Mouse (Mus musculus): Measurements from ENCODE around the gene Thsd7b. TPM values are rescaled to one million over a fixed set of nuclear protein-coding genes. Genes with fewer than 3 reads are reported as not detected.

Thsd7b gene
- polyA plus RNA-seq, 1 experiment from 2014 or later, result 3.0 TPM

DNA sequence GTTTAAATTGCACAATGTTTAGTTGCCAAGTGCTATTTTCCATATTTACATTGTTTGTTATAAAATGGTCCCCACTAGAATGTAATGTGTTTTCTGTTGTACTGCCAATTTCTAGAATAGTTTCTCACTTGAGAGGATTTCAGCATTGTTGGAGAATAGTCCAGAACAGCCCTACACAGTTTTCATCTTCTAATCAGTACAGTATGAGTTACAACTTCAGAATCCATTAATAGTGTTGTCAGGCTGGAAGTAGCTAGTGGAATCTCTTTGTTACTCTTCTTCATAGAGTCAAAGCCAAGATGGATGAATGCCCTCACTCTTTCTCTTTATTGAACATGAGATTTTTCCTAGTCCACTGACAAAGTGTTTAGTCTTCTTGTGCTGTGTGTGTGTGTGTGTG lies 525.4 kb downstream of the Thsd7b start:
- no peak overlapping the region for H3K9ac ChIP-seq
- ATAC-seq (ENCODE audit: low FRiP score, low read depth), result no peak
- no peak overlapping the region for H3K4me3 ChIP-seq
- no peak overlapping the region for H3K4me2 ChIP-seq (replicated peaks)
- no peaks in the 10 kb centered on the region for H3K4me1 ChIP-seq
- no peaks in the 10 kb centered on the region for H3K9me3 ChIP-seq
- no peaks in the 10 kb centered on the region for H3K36me3 ChIP-seq
- no peak overlapping the region for H3K27ac ChIP-seq
- H3K27me3 ChIP-seq, result no peaks in the 10 kb centered on the region

GRCm38 (mm10) chr1:129826927-129827326 lies 553.8 kb downstream of the Thsd7b start:
- Histone ChIP-seq H3K4me3 (no peak overlapping the region), H3K9ac (no peak overlapping the region), H3K9me3 (no peaks in the 10 kb centered on the region), H3K27me3 (no peaks in the 10 kb centered on the region), H3K4me2 (replicated peaks) (no peak overlapping the region), H3K36me3 (no peaks in the 10 kb centered on the region), H3K4me1 (no peaks in the 10 kb centered on the region), H3K27ac (no peak overlapping the region)
- no peak for ATAC-seq (ENCODE audit: low FRiP score, low read depth)
- WGBS, result 70% methylated on average over 4 of the region's 4 CpGs

- no peaks in the 10 kb centered on the region for H3K4me1 ChIP-seq
- no peaks in the 10 kb centered on the region for H3K36me3 ChIP-seq
- no peak overlapping the region for H3K4me2 ChIP-seq (replicated peaks)
- H3K27ac ChIP-seq, result no peak overlapping the region
- no peak overlapping the region for H3K4me3 ChIP-seq
- no peaks in the 10 kb centered on the region for H3K27me3 ChIP-seq
- ATAC-seq (ENCODE audit: low FRiP score, low read depth), result no peak; the same call in 1 of the 2 replicates
- WGBS, result 64% methylated on average over 2 of the region's 2 CpGs
- no peak overlapping the region for H3K9ac ChIP-seq
- H3K9me3 ChIP-seq, result no peaks in the 10 kb centered on the region
Measured at GRCm38 (mm10) chr1:129837324-129837723, 564.2 kb downstream of the Thsd7b start.

GRCm38 (mm10) chr1:129837776-129838175 lies 564.7 kb downstream of the Thsd7b start:
- Histone ChIP-seq H3K4me2 (replicated peaks) (no peak overlapping the region), H3K27me3 (no peaks in the 10 kb centered on the region), H3K36me3 (no peaks in the 10 kb centered on the region), H3K9ac (no peak overlapping the region), H3K9me3 (no peaks in the 10 kb centered on the region), H3K4me1 (no peaks in the 10 kb centered on the region), H3K4me3 (no peak overlapping the region), H3K27ac (no peak overlapping the region)
- 14% methylated on average over 3 of the region's 3 CpGs for WGBS
- ATAC-seq (ENCODE audit: low FRiP score, low read depth), result peak; percentile 75

DNA sequence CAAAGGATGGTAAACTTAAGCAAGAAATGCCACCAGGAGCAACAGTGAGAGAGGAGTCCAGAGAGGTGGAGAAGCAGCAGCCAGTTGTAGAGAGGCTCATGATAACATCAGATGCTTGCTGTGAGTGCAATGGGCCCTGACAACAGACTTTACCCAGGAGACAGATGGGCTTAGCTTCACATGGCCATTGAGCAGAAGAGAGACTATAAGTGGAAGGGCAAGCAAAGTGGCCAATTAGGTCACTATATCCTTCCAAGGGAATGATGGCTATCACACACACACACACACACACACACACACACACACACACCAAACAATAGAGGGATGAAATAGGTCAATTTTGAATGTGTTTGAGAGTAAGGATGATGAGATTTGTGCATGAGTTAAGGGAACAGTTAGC lies 565.4 kb downstream of the Thsd7b start:
- no peak overlapping the region for H3K9ac ChIP-seq
- ATAC-seq (ENCODE audit: low FRiP score, low read depth), result no peak
- no peaks in the 10 kb centered on the region for H3K27me3 ChIP-seq
- no peaks in the 10 kb centered on the region for H3K36me3 ChIP-seq
- no peaks in the 10 kb centered on the region for H3K9me3 ChIP-seq
- no peak overlapping the region for H3K4me2 ChIP-seq (replicated peaks)
- no peak overlapping the region for H3K4me3 ChIP-seq
- H3K4me1 ChIP-seq, result no peaks in the 10 kb centered on the region
- no peak overlapping the region for H3K27ac ChIP-seq

DNA sequence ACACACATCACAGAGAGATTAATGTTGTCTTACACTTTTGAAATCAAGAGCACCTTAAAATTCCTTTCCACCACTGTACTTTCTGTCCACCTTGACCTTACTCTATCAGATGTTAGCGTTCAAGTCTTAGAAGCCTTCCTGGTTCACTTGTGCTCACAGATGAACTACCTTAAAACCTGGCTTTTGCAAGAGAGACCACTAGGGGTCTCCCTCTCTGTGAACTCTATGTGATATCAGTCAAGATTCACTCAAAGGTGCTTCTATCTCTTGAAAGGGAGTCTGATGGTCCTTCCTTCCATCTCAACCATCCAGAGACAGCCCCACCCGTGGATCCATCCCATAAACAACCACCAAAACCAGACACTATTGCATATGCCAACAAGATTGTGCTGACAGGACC lies 570.3 kb downstream of the Thsd7b start:
- no peak overlapping the region for H3K4me3 ChIP-seq
- no peaks in the 10 kb centered on the region for H3K27me3 ChIP-seq
- H3K27ac ChIP-seq, result no peak overlapping the region
- H3K9ac ChIP-seq, result no peak overlapping the region
- ATAC-seq (ENCODE audit: low FRiP score, low read depth), result no peak
- no peaks in the 10 kb centered on the region for H3K4me1 ChIP-seq
- no peaks in the 10 kb centered on the region for H3K36me3 ChIP-seq
- no peaks in the 10 kb centered on the region for H3K9me3 ChIP-seq
- no peak overlapping the region for H3K4me2 ChIP-seq (replicated peaks)
- 47% methylated on average over 2 of the region's 2 CpGs for WGBS

- ATAC-seq (ENCODE audit: low FRiP score, low read depth), result no peak
- H3K27ac ChIP-seq, result no peak overlapping the region
- no peaks in the 10 kb centered on the region for H3K9me3 ChIP-seq
- no peaks in the 10 kb centered on the region for H3K27me3 ChIP-seq
- no peak overlapping the region for H3K4me2 ChIP-seq (replicated peaks)
- no peaks in the 10 kb centered on the region for H3K4me1 ChIP-seq
- no peaks in the 10 kb centered on the region for H3K36me3 ChIP-seq
- 64% methylated on average over 5 of the region's 5 CpGs for WGBS
- no peak overlapping the region for H3K4me3 ChIP-seq
- no peak overlapping the region for H3K9ac ChIP-seq
Measured at GRCm38 (mm10) chr1:129850007-129850564, 577.0 kb downstream of the Thsd7b start.

DNA sequence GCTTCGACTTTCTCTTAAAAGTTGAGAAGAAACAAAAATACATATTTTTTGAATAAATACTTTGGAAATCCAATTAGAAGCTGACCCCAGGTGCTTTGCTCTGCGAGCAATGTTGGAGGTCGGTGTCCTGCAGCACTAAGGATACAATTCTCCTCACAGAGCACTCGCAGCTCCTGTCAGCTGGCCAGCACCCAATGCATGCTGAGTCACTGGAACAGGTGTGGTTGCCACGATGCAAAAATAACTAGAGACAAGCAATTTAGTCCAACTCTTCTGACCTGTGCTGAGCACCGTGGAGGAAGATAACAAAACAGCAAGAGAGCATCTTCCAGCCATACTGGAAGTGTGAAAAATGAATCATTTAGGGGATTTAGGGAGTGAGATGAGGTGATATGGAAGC lies 594.6 kb downstream of the Thsd7b start:
- H3K9me3 ChIP-seq, result no peaks in the 10 kb centered on the region

DNA sequence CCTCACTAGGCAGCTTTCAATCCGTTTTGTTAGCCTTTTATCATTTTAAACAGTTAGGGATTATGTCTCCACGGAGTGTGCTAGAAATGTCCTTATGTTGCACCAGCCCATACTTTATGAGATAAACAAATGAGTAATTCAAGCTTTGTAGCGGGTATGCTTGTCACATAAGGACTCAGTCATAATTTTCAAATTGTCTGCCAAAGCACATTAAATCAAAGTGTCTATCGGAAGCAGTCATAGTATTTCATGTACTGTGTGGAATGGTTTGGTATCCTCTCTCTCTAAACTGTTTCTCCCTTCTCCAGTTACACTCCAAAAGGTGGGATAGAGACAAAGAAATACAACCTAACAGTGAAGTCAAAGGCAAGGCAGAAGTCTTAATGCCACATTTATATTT lies 601.3 kb downstream of the Thsd7b start:
- no peak overlapping the region for H3K9ac ChIP-seq
- H3K4me2 ChIP-seq (replicated peaks), result no peak overlapping the region
- H3K9me3 ChIP-seq, result no peaks in the 10 kb centered on the region
- H3K27me3 ChIP-seq, result no peaks in the 10 kb centered on the region
- ATAC-seq (ENCODE audit: low FRiP score, low read depth), result no peak
- H3K4me1 ChIP-seq, result no peaks in the 10 kb centered on the region
- no peak overlapping the region for H3K27ac ChIP-seq
- H3K36me3 ChIP-seq, result no peaks in the 10 kb centered on the region
- no peak overlapping the region for H3K4me3 ChIP-seq
- WGBS, result 67% methylated on average over 4 of the region's 4 CpGs

More for the DNA sequence above, 594.6 kb downstream of the Thsd7b start:
- H3K36me3 ChIP-seq, result no peaks in the 10 kb centered on the region
- 76% methylated on average over 6 of the region's 6 CpGs for WGBS
- no peak overlapping the region for H3K27ac ChIP-seq
- H3K9ac ChIP-seq, result no peak overlapping the region
- no peak for ATAC-seq (ENCODE audit: low FRiP score, low read depth)
- H3K27me3 ChIP-seq, result no peaks in the 10 kb centered on the region
- no peak overlapping the region for H3K4me2 ChIP-seq (replicated peaks)
- H3K4me1 ChIP-seq, result no peaks in the 10 kb centered on the region
- H3K4me3 ChIP-seq, result no peak overlapping the region

GRCm38 (mm10) chr1:129887861-129888260 lies 614.8 kb downstream of the Thsd7b start:
- WGBS, result 69% methylated on average over 1 of the region's 1 CpGs
- ATAC-seq (ENCODE audit: low FRiP score, low read depth), result no peak
- H3K4me2 ChIP-seq (replicated peaks), result no peak overlapping the region
- no peak overlapping the region for H3K27ac ChIP-seq
- H3K36me3 ChIP-seq, result no peaks in the 10 kb centered on the region
- H3K9ac ChIP-seq, result no peak overlapping the region
- H3K4me1 ChIP-seq, result no peaks in the 10 kb centered on the region
- H3K4me3 ChIP-seq, result no peak overlapping the region
- no peaks in the 10 kb centered on the region for H3K27me3 ChIP-seq
- H3K9me3 ChIP-seq, result no peaks in the 10 kb centered on the region; the same call in 1 of the 2 replicates

DNA sequence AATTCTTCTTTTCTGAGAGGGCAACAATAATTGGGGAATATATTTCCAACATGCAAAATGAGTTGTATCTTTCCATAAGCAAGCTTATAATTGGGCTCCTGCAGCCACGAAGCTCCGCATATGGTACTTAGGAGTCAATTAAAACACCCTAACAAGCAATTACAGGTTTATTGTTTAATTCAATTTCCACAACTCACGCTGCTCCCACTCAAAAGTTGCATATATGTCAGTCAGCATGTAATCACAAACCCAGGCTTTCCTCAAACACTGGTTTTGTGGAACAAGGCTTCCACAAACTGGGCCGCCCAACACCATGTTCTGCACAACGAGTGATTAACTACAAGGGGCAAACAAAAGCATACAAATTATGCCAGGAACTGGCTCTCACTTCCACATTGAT lies 625.0 kb downstream of the Thsd7b start:
- 52% methylated on average over 5 of the region's 5 CpGs for WGBS
- Histone ChIP-seq H3K27ac (no peak overlapping the region), H3K36me3 (no peaks in the 10 kb centered on the region), H3K27me3 (no peaks in the 10 kb centered on the region), H3K4me1 (no peaks in the 10 kb centered on the region), H3K9me3 (no peaks in the 10 kb centered on the region), H3K9ac (no peak overlapping the region), H3K4me2 (replicated peaks) (no peak overlapping the region), H3K4me3 (no peak overlapping the region)
- ATAC-seq (ENCODE audit: low FRiP score, low read depth), result no peak

DNA sequence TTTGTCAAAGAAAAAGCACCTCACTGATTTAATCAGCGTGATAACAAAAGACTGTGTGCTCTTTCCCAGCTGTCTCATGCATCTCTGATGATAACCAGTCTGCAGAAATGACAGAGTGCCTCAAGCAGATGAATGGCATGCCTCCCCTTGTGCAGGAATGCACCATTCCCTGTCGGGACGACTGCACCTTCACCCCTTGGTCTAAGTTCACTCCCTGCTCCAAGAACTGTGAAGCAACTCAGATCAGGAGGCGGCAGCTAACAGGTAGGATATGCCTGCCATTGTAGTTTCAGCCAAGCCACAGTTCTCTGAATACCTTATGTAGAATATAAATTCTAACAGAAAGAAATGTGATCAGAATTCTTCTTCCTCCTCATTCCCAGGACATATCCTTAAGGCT lies 642.4 kb downstream of the Thsd7b start:
- H3K4me2 ChIP-seq (replicated peaks), result no peak overlapping the region
- H3K27ac ChIP-seq, result no peak overlapping the region
- no peaks in the 10 kb centered on the region for H3K27me3 ChIP-seq
- peaks cover 3% of the 10 kb centered on the region; the same call in 1 of the 2 replicates for H3K9me3 ChIP-seq
- no peak overlapping the region for H3K9ac ChIP-seq
- no peak for ATAC-seq (ENCODE audit: low FRiP score, low read depth)
- 50% methylated on average over 4 of the region's 4 CpGs for WGBS
- no peak overlapping the region for H3K4me3 ChIP-seq
- no peaks in the 10 kb centered on the region for H3K4me1 ChIP-seq
- no peaks in the 10 kb centered on the region for H3K36me3 ChIP-seq

DNA sequence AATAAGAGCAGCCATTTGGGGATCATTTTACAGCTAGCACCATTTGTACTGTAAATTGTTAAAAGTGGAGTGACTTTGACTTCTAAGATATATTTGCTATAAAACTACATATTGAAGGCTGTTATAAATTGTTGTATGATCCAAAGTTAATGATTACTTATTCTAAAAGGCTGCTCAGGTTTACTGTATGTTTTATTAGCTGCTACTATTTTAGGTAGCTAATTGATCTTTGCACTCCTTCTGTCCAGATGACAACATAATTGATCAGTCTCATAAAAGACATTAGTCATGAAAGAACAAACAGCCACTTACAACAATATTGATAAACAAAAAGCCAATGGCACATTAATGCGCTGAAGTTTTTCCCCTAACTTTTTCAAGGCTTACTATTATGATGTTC lies 644.5 kb downstream of the Thsd7b start:
- ATAC-seq (ENCODE audit: low FRiP score, low read depth), result no peak
- 93% methylated on average over 1 of the region's 1 CpGs for WGBS
- H3K4me2 ChIP-seq (replicated peaks), result no peak overlapping the region

More for the DNA sequence above, 644.5 kb downstream of the Thsd7b start:
- Histone ChIP-seq H3K9me3 (peaks cover 3% of the 10 kb centered on the region; the same call in 1 of the 2 replicates), H3K4me3 (no peak overlapping the region), H3K9ac (no peak overlapping the region), H3K36me3 (no peaks in the 10 kb centered on the region), H3K27me3 (no peaks in the 10 kb centered on the region), H3K27ac (no peak overlapping the region), H3K4me1 (no peaks in the 10 kb centered on the region)

All from limb, embryonic 13.5 days (tissue).